Mouse (Mus musculus) lung, embryonic 16.5 days (tissue): ENCODE measurements at regions not wholly inside any gene's neighbourhood (a gene's known extent, or its start where the extent isn't known, plus 50 kb on each side); places are given as distances from the start of the nearest gene placed in this dataset.

Experiments used
- ATAC-seq: fragments of 200-750 bp; cut with Nextera tagmentation; 2 replicates; pipeline ENCODE4 v1.8.0; 2017; ENCODE audit warnings: low read depth, mild to moderate bottlenecking, moderate library complexity
- H3K27ac ChIP-seq: fragments of 300-500 bp; sonication (generic); 2 replicates; pipeline ENCODE4 v1.5.1; 2014; ENCODE audit warnings: mild to moderate bottlenecking, control low read depth, low read length
- H3K27me3 ChIP-seq: fragments of 300-500 bp; sonication (generic); 2 replicates; pipeline ENCODE4 v1.6.1; 2014; ENCODE audit warnings: low read depth, low read length, mixed read lengths; ENCODE audit not compliant: control insufficient read depth, insufficient read depth
- H3K36me3 ChIP-seq: fragments of 300-500 bp; sonication (generic); 2 replicates; pipeline ENCODE4 v1.6.1; 2014; ENCODE audit warnings: low read length; ENCODE audit not compliant: control insufficient read depth, insufficient read depth
- H3K4me1 ChIP-seq: fragments of 300-500 bp; sonication (generic); replicated peaks from 2 replicates; pipeline ENCODE4 v1.6.1; 2014; ENCODE audit warnings: low read length, mixed read lengths; ENCODE audit not compliant: control insufficient read depth, insufficient read depth
- H3K4me2 ChIP-seq: fragments of 300-500 bp; sonication (generic); 2 replicates; pipeline ENCODE4 v1.6.1; 2014; ENCODE audit warnings: low read depth, low read length, control low read depth
- H3K4me3 ChIP-seq: fragments of 300-500 bp; sonication (generic); 2 replicates; pipeline ENCODE4 v1.5.1; 2014; ENCODE audit warnings: mild to moderate bottlenecking, low read length, control low read depth
- H3K9ac ChIP-seq: fragments of 300-500 bp; sonication (generic); 2 replicates; pipeline ENCODE4 v1.6.1; 2014; ENCODE audit warnings: low read length, control low read depth
- H3K9me3 ChIP-seq: fragments of 300-500 bp; sonication (generic); 2 replicates; pipeline ENCODE4 v1.6.1; 2016; ENCODE audit warnings: low read length; ENCODE audit not compliant: control insufficient read depth
- WGBS: fragments of 180-500 bp; shearing (Covaris S2); extraction: QIAGEN DNeasy Blood & Tissue Kit; methylation state at CpG from one replicate; pipeline ENCODE4 v1.1.7; 2014; 5-methylcytosine and 5-hydroxymethylcytosine counted together

DNA sequence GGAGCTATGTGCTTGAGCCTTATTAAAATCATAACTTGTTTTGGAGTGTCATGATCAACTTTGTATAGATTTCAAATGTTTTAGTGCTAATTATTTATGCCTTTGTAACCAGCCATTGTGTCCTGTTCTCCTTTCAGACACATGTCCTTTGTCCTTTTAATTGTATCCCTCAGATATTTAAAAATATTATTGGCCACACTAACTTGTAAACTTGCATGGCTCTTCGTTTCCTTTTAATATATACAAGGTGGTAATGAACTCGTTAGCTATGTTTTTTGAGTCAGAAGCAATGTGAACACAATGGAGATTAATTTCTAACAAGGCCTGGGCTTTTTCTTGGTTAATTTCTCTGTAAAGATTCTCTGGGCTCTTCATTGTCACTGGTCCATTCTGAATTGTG, 275.0 kb upstream of the Arpp21 start:
- H3K36me3 ChIP-seq: no peaks in the 10 kb centered on the region
- no peak overlapping the region for H3K27ac ChIP-seq
- 54% methylated on average over 2 of the region's 2 CpGs for WGBS
- ATAC-seq: no peak
- no peaks in the 10 kb centered on the region for H3K27me3 ChIP-seq
- H3K9me3 ChIP-seq: no peaks in the 10 kb centered on the region
- no peak overlapping the region for H3K4me2 ChIP-seq
- no peak overlapping the region for H3K4me3 ChIP-seq
- H3K9ac ChIP-seq: no peak overlapping the region
- H3K4me1 ChIP-seq: no peaks in the 10 kb centered on the region

DNA sequence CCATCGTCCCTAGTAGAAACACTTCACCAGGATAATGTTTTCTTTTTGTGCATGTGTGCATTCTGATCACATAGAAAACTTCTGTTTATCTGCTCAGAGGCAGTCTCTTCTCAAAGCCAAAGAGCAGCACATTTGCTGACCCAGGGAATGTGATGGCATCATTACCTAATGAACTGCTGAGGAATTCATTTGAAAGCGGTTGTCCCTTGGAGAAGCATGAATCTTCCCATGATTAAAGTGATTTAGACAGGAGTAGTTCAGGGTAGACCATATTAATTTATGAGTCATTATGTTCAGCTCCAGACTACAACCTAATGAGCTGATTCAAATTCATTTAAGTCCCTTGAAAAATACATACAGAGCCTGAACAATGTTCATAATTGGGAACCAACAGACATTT, 271.1 kb upstream of the Arpp21 start:
- no peak overlapping the region for H3K9ac ChIP-seq
- 61% methylated on average over 2 of the region's 2 CpGs for WGBS
- H3K27ac ChIP-seq: no peak overlapping the region
- H3K4me2 ChIP-seq: no peak overlapping the region
- no peak for ATAC-seq
- no peaks in the 10 kb centered on the region for H3K9me3 ChIP-seq
- H3K36me3 ChIP-seq: no peaks in the 10 kb centered on the region
- H3K4me1 ChIP-seq: no peaks in the 10 kb centered on the region
- no peak overlapping the region for H3K4me3 ChIP-seq
- H3K27me3 ChIP-seq: no peaks in the 10 kb centered on the region

DNA sequence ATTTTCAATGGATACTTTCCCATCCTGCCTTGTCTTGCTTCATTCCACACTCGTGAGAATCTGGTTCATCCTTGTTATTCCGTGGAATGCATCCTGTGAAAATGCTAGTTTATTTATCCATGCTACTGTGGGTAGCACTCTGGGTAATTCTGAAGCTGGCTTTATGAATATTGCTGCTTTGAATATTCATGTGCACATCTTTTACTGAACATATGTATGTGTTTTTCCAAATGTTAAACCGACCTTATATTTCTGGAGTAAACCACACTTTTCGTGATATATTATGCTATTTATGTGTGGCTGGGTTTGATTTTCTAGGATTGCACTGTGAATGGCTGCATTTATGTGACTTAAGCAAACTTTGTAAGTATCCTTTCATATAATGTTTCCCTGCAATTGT, 262.9 kb upstream of the Arpp21 start:
- Histone ChIP-seq H3K4me3 (no peak overlapping the region), H3K4me1 (no peaks in the 10 kb centered on the region), H3K27me3 (no peaks in the 10 kb centered on the region), H3K36me3 (no peaks in the 10 kb centered on the region), H3K9ac (no peak overlapping the region), H3K4me2 (no peak overlapping the region), H3K9me3 (no peaks in the 10 kb centered on the region), H3K27ac (no peak overlapping the region)
- no peak for ATAC-seq
- 68% methylated on average over 4 of the region's 4 CpGs for WGBS

DNA sequence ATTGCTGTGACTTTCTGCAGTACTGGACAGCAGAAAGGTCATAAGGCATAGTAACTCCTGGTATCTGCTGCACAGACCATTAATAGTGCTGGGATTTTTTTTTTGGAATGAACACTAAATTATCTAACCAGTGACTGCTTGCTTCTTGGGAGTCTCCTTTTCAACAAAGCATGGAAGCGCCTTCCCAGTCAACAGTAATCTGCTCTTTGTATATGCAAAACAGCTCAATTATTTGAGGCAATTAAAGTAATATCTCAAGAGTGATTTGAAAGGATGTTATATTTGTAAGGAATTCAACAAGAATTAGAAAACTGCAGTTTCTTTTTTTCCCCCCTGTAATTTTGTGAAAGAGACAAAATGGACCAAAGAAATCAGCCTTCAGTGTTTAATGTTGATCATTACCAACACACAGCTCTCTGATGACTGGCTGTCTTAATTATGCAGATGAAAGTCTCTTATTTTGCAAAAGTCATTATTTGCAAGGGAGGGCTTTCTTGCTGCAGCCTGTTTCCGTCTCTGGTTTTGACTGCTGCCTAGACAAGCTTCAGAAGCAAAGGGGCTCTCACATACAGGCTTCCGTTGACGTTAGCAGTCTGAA, 260.3 kb upstream of the Arpp21 start:
- no peaks in the 10 kb centered on the region for H3K9me3 ChIP-seq
- H3K9ac ChIP-seq: no peak overlapping the region
- H3K36me3 ChIP-seq: no peaks in the 10 kb centered on the region
- H3K4me3 ChIP-seq: no peak overlapping the region
- H3K27ac ChIP-seq: no peak overlapping the region
- H3K4me2 ChIP-seq: no peak overlapping the region
- WGBS: 68% methylated on average over 4 of the region's 4 CpGs
- H3K27me3 ChIP-seq: no peaks in the 10 kb centered on the region
- no peak for ATAC-seq
- H3K4me1 ChIP-seq: no peaks in the 10 kb centered on the region

DNA sequence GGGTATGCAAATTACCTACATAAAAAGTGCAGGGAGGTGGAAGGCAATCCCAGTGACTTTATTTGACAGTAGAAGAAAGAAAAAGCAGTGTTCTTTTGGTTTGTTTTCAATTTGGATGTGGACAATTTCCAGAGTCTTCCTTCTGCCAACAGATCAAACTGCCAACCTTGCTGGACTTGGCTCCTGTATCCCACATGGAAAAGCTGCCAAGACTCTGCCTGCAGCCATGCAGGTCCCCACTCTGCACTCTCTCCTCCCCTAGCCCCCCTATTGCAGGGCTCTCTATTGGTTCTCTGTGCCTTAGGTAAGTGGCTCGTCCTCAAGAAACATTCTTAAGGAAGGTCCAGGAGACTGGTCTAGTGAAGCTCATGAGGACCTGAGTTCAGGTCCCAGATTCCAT, 255.2 kb upstream of the Arpp21 start:
- H3K4me1 ChIP-seq: no peaks in the 10 kb centered on the region
- no peak overlapping the region for H3K4me3 ChIP-seq
- no peaks in the 10 kb centered on the region for H3K27me3 ChIP-seq
- no peak for ATAC-seq
- no peak overlapping the region for H3K4me2 ChIP-seq
- H3K36me3 ChIP-seq: no peaks in the 10 kb centered on the region
- H3K9ac ChIP-seq: no peak overlapping the region
- H3K27ac ChIP-seq: no peak overlapping the region
- 56% methylated on average over 1 of the region's 1 CpGs for WGBS
- H3K9me3 ChIP-seq: no peaks in the 10 kb centered on the region

DNA sequence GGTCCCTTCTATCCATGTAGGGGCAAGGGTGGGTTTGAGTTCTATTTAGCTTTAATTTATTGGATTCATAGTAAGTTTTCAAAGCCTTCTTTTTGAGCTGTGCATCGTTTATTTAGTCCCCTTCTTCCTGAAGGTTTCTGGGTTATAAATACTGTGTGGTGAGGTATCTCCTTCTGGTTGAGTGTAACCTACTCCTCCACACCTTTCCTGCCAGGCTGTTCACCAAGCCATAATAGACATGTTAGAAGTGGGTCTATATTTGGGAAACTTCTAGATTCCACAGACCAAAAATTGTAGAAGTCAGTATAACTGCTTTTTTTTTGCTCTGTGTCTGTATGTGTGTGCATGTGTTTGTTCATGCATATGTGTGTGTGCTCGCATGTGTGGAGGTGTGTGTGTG, 240.9 kb upstream of the Arpp21 start:
- no peak for ATAC-seq
- no peaks in the 10 kb centered on the region for H3K4me1 ChIP-seq

DNA sequence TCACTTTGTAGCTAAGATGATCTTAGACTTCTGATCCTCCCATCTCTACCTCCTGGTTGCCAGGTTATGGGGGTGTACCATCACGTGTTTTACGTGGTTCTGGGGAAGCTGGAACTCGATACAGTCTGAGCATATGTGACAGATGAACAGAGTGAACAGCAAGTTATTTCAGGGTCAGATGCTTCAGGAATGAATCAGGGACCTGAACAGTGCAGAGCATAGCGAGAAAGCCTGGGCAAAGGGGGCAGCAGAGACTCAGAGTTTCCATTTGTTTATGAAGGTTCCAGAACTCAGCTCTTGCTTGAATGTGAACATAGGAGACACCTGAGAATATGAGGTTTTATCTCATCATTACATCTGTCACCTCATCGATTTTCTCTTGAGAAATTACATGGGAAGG, 221.9 kb upstream of the Arpp21 start:
- Histone ChIP-seq H3K27ac (no peak overlapping the region), H3K36me3 (no peaks in the 10 kb centered on the region), H3K27me3 (no peaks in the 10 kb centered on the region), H3K4me3 (no peak overlapping the region), H3K9me3 (0 out of 2 replicates have a peak, but pooled peaks cover 2% of the 10 kb centered on the region), H3K9ac (no peak overlapping the region), H3K4me2 (no peak overlapping the region), H3K4me1 (no peaks in the 10 kb centered on the region)
- ATAC-seq: no peak
- WGBS: 74% methylated on average over 5 of the region's 5 CpGs

More for the DNA sequence above, 240.9 kb upstream of the Arpp21 start:
- no peak overlapping the region for H3K27ac ChIP-seq
- H3K4me3 ChIP-seq: no peak overlapping the region
- H3K9me3 ChIP-seq: no peaks in the 10 kb centered on the region
- no peak overlapping the region for H3K9ac ChIP-seq
- no peaks in the 10 kb centered on the region for H3K36me3 ChIP-seq
- no peaks in the 10 kb centered on the region for H3K27me3 ChIP-seq
- H3K4me2 ChIP-seq: no peak overlapping the region
- 77% methylated on average over 2 of the region's 2 CpGs for WGBS

DNA sequence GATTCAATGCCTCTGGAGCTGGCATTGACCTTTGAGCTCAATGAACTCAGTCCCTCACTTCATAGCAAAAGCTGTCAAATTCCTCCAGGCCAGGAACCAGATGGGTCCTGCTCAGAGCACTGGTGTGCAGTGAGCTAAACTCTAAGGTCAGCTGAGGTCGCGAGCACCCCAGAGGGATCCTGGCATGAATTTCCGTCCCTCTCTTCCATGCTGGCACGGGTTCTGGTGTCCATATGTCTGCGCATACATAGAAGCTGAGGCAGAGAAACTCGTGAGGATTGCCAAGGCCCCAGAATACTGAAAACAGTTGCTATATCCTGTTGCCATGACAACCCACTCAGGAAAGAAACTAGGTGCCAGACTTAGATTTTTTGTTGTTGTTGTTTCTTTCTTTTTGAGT, 219.0 kb upstream of the Arpp21 start:
- H3K27me3 ChIP-seq: no peaks in the 10 kb centered on the region
- WGBS: 72% methylated on average over 6 of the region's 6 CpGs
- H3K9ac ChIP-seq: no peak overlapping the region
- no peaks in the 10 kb centered on the region for H3K4me1 ChIP-seq
- H3K36me3 ChIP-seq: no peaks in the 10 kb centered on the region
- no peak for ATAC-seq
- no peak overlapping the region for H3K27ac ChIP-seq
- no peak overlapping the region for H3K4me2 ChIP-seq
- H3K4me3 ChIP-seq: no peak overlapping the region
- H3K9me3 ChIP-seq: no peaks in the 10 kb centered on the region

DNA sequence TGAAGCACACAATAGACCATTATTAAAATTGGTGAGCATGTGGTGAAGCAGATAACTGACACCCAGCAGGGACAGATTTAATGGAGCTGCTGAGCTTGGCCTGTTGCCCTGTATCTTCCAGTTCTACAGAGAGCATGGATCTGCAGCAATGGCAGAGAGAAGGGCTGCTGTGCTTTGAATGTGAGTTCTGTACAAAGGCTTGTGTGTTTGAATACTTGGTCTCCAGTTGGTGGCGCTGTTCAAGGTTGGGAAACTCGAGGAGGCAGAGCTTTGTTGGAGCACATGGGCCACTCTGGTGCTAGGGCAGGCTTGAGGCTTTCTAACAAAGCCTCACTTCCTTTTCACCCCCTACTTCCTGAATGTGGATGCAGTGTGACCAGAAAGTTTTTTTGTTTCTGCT, 211.8 kb upstream of the Arpp21 start:
- no peaks in the 10 kb centered on the region for H3K9me3 ChIP-seq
- H3K36me3 ChIP-seq: no peaks in the 10 kb centered on the region
- H3K4me1 ChIP-seq: no peaks in the 10 kb centered on the region
- WGBS: 2% methylated on average over 2 of the region's 2 CpGs
- H3K27ac ChIP-seq: no peak overlapping the region
- ATAC-seq: no peak
- H3K4me3 ChIP-seq: no peak overlapping the region
- H3K4me2 ChIP-seq: no peak overlapping the region
- no peaks in the 10 kb centered on the region for H3K27me3 ChIP-seq
- H3K9ac ChIP-seq: no peak overlapping the region

DNA sequence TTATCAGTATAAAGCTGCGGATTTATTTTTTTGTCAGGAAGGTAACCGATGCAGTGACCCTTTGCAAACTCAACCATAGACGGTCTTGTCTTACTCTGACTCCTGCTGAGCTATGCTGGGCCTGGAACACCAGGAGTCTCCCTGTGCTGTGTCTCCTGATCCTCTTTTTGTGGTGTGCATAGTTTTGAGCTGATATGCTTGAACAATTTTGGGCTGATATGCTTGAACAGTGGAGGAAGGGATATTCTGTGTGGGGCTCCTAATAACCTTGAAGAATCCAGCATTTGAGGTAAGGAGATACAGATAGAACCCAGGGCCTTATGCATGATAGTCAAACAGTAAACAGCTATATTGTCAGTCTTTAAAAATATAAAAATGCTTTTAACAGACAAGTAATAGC, 211.2 kb upstream of the Arpp21 start:
- H3K4me1 ChIP-seq: no peaks in the 10 kb centered on the region
- H3K4me3 ChIP-seq: no peak overlapping the region
- no peaks in the 10 kb centered on the region for H3K36me3 ChIP-seq
- WGBS: 63% methylated on average over 3 of the region's 3 CpGs
- no peak for ATAC-seq
- no peak overlapping the region for H3K4me2 ChIP-seq
- H3K27me3 ChIP-seq: no peaks in the 10 kb centered on the region
- H3K9me3 ChIP-seq: no peaks in the 10 kb centered on the region
- no peak overlapping the region for H3K9ac ChIP-seq
- no peak overlapping the region for H3K27ac ChIP-seq
